Mouse (Mus musculus) forebrain, embryonic 10.5 days (tissue): ENCODE data around the gene Pdk2. TPM values are rescaled to one million over a fixed set of nuclear protein-coding genes. Genes with fewer than 3 reads are reported as not detected.

Source experiments
- DNase-seq: peaks from one replicate; pipeline ENCODE4 v3.0.0-alpha.2; 2017; ENCODE audit warnings: low spot score; ENCODE audit errors: extremely low spot score
- H3K27ac ChIP-seq: fragments of 300-500 bp; sonication (generic); 2 replicates; pipeline ENCODE4 v1.5.1; 2016; ENCODE audit warnings: mild to moderate bottlenecking
- H3K27me3 ChIP-seq: fragments of 300-500 bp; sonication (generic); 2 replicates; pipeline ENCODE4 v1.6.1; 2016; ENCODE audit warnings: mild to moderate bottlenecking; ENCODE audit not compliant: poor library complexity, severe bottlenecking
- H3K36me3 ChIP-seq: fragments of 300-500 bp; sonication (generic); replicated peaks from 2 replicates; pipeline ENCODE4 v1.6.1; 2016; ENCODE audit warnings: mild to moderate bottlenecking, moderate library complexity
- H3K4me1 ChIP-seq: fragments of 300-500 bp; sonication (generic); 2 replicates; pipeline ENCODE4 v1.6.1; 2016
- H3K4me3 ChIP-seq: fragments of 300-500 bp; sonication (generic); 2 replicates; pipeline ENCODE4 v1.5.1; 2016; ENCODE audit warnings: mild to moderate bottlenecking, moderate library complexity
- H3K9me3 ChIP-seq: fragments of 300-500 bp; sonication (generic); 2 replicates; pipeline ENCODE4 v1.6.1; 2016; ENCODE audit warnings: mild to moderate bottlenecking, moderate library complexity
- WGBS: fragments of 180-500 bp; shearing (Covaris S2); methylation state at CpG from one replicate; pipeline ENCODE4 v1.1.7; 2016; 5-methylcytosine and 5-hydroxymethylcytosine counted together
- polyA plus RNA-seq: library from polyadenylated mRNA; unstranded; fragments of >200 nt; fragmentation: Nextera tagmentation; extraction: Ambion mirVana; gene quantifications from 2 replicates; pipeline ENCODE4 v1.2.1, GENCODE M21; 2016

Gene Pdk2
- polyA plus RNA-seq, 1 experiment from 2014 or later: 12.5 TPM

- Histone ChIP-seq H3K27ac (peak within 1 kb of the TSS; percentile 77), H3K27me3 (peaks cover 71% of the 10 kb centered on the region), H3K4me3 (peak within 1 kb of the TSS; percentile 58), H3K9me3 (no peaks in the 10 kb centered on the region), H3K36me3 (no peaks in the 10 kb centered on the region), H3K4me1 (peaks cover 75% of the 10 kb centered on the region)
- 0% methylated on average over 51 of the region's 51 CpGs for WGBS
- peak; percentile 67 for DNase-seq
These were observed 35.5 kb upstream of the Pdk2 start, which contains the start of gene Itga3 for GRCm38 (mm10) chr11:95076536-95077111. TSS of gene Itga3 (minus strand) at chr11:95076801.

GRCm38 (mm10) chr11:95076041-95076535 is 34.9 kb upstream of the Pdk2 start:
- no peaks in the 10 kb centered on the region for H3K9me3 ChIP-seq
- peaks cover 81% of the 10 kb centered on the region for H3K4me1 ChIP-seq
- no peaks in the 10 kb centered on the region for H3K36me3 ChIP-seq
- WGBS: under 1% methylated on average over 42 of the region's 42 CpGs
- peak overlapping the region; percentile 77 for H3K27ac ChIP-seq
- DNase-seq: peak; percentile 63
- H3K27me3 ChIP-seq: peaks cover 71% of the 10 kb centered on the region
- H3K4me3 ChIP-seq: peak overlapping the region; percentile 58

- H3K27me3 ChIP-seq: peaks cover 70% of the 10 kb centered on the region
- H3K36me3 ChIP-seq: no peaks in the 10 kb centered on the region
- peak overlapping the region; percentile 77 for H3K27ac ChIP-seq
- H3K9me3 ChIP-seq: no peaks in the 10 kb centered on the region
- H3K4me1 ChIP-seq: peaks cover 83% of the 10 kb centered on the region
- 8% methylated on average over 19 of the region's 19 CpGs for WGBS
- no peak for DNase-seq
- H3K4me3 ChIP-seq: peak overlapping the region; percentile 58
These were observed 34.3 kb upstream of the Pdk2 start for GRCm38 (mm10) chr11:95075197-95076040.

GRCm38 (mm10) chr11:95074694-95075093 is 33.5 kb upstream of the Pdk2 start:
- DNase-seq: no peak
- H3K36me3 ChIP-seq: no peaks in the 10 kb centered on the region
- 78% methylated on average over 4 of the region's 4 CpGs for WGBS
- H3K9me3 ChIP-seq: no peaks in the 10 kb centered on the region
- H3K27ac ChIP-seq: no peak overlapping the region
- no peak overlapping the region for H3K4me3 ChIP-seq
- H3K4me1 ChIP-seq: peaks cover 78% of the 10 kb centered on the region
- H3K27me3 ChIP-seq: peaks cover 63% of the 10 kb centered on the region

GRCm38 (mm10) chr11:95073835-95074234 is 32.7 kb upstream of the Pdk2 start:
- no peaks in the 10 kb centered on the region for H3K36me3 ChIP-seq
- H3K9me3 ChIP-seq: no peaks in the 10 kb centered on the region
- H3K4me1 ChIP-seq: peaks cover 72% of the 10 kb centered on the region
- WGBS: 80% methylated on average over 4 of the region's 4 CpGs
- peaks cover 55% of the 10 kb centered on the region for H3K27me3 ChIP-seq
- no peak overlapping the region for H3K4me3 ChIP-seq
- H3K27ac ChIP-seq: no peak overlapping the region
- DNase-seq: no peak

- H3K4me3 ChIP-seq: no peak overlapping the region
- 78% methylated on average over 5 of the region's 5 CpGs for WGBS
- H3K27me3 ChIP-seq: peaks cover 44% of the 10 kb centered on the region
- H3K4me1 ChIP-seq: peaks cover 65% of the 10 kb centered on the region
- DNase-seq: no peak
- no peak overlapping the region for H3K27ac ChIP-seq
- no peaks in the 10 kb centered on the region for H3K36me3 ChIP-seq
- H3K9me3 ChIP-seq: no peaks in the 10 kb centered on the region
These were observed 31.6 kb upstream of the Pdk2 start for GRCm38 (mm10) chr11:95072804-95073203.

- Histone ChIP-seq H3K4me1 (peaks cover 60% of the 10 kb centered on the region), H3K27ac (no peak overlapping the region), H3K27me3 (peaks cover 38% of the 10 kb centered on the region), H3K36me3 (no peaks in the 10 kb centered on the region), H3K9me3 (no peaks in the 10 kb centered on the region), H3K4me3 (no peak overlapping the region)
- no peak for DNase-seq
- 72% methylated on average over 8 of the region's 8 CpGs for WGBS
These were observed 31.0 kb upstream of the Pdk2 start for GRCm38 (mm10) chr11:95072136-95072535.

GRCm38 (mm10) chr11:95071266-95071665 is 30.1 kb upstream of the Pdk2 start:
- Histone ChIP-seq H3K4me1 (peaks cover 52% of the 10 kb centered on the region), H3K9me3 (no peaks in the 10 kb centered on the region), H3K4me3 (no peak overlapping the region), H3K36me3 (0 out of 2 replicates have a peak, but pooled peaks cover 3% of the 10 kb centered on the region), H3K27me3 (peaks cover 29% of the 10 kb centered on the region), H3K27ac (0 out of 2 replicates have a peak overlapping the region, but pooled peaks have one; percentile 51)
- WGBS: 53% methylated on average over 7 of the region's 7 CpGs
- no peak for DNase-seq

- Histone ChIP-seq H3K27ac (0 out of 2 replicates have a peak overlapping the region, but pooled peaks have one; percentile 21), H3K4me3 (no peak overlapping the region), H3K9me3 (no peaks in the 10 kb centered on the region), H3K4me1 (peaks cover 43% of the 10 kb centered on the region), H3K36me3 (peaks cover 8% of the 10 kb centered on the region), H3K27me3 (peaks cover 21% of the 10 kb centered on the region)
- 69% methylated on average over 8 of the region's 8 CpGs for WGBS
- no peak for DNase-seq
These were observed 29.3 kb upstream of the Pdk2 start for GRCm38 (mm10) chr11:95070140-95071107.

GRCm38 (mm10) chr11:95069226-95069957 is 28.2 kb upstream of the Pdk2 start:
- WGBS: 90% methylated on average over 10 of the region's 10 CpGs
- Histone ChIP-seq H3K9me3 (no peaks in the 10 kb centered on the region), H3K4me3 (no peak overlapping the region), H3K4me1 (peaks cover 33% of the 10 kb centered on the region), H3K36me3 (peaks cover 8% of the 10 kb centered on the region), H3K27me3 (peaks cover 10% of the 10 kb centered on the region), H3K27ac (0 out of 2 replicates have a peak overlapping the region, but pooled peaks have one; percentile 20)
- no peak for DNase-seq

GRCm38 (mm10) chr11:95056768-95057501 is 15.8 kb upstream of the Pdk2 start:
- Histone ChIP-seq H3K4me3 (peak overlapping the region; percentile 42), H3K36me3 (peaks cover 10% of the 10 kb centered on the region; the same call in 1 of the 2 replicates)

More at GRCm38 (mm10) chr11:95056768-95057501, 15.8 kb upstream of the Pdk2 start:
- Histone ChIP-seq H3K27ac (peak overlapping the region; percentile 54), H3K9me3 (no peaks in the 10 kb centered on the region), H3K4me1 (peaks cover 21% of the 10 kb centered on the region), H3K27me3 (peaks cover 30% of the 10 kb centered on the region)
- 19% methylated on average over 19 of the region's 19 CpGs for WGBS
- DNase-seq: peak; percentile 34
